Mouse (Mus musculus): ENCODE measurements around the gene Zfp1. TPM values are rescaled to one million over a fixed set of nuclear protein-coding genes. Genes with fewer than 3 reads are reported as not detected.

Zfp1 gene
- polyA plus RNA-seq (2014; fragmentation: Nextera tagmentation; extraction: Ambion mirVana), result 24.5 and 25.1 TPM in 2 replicates

DNA sequence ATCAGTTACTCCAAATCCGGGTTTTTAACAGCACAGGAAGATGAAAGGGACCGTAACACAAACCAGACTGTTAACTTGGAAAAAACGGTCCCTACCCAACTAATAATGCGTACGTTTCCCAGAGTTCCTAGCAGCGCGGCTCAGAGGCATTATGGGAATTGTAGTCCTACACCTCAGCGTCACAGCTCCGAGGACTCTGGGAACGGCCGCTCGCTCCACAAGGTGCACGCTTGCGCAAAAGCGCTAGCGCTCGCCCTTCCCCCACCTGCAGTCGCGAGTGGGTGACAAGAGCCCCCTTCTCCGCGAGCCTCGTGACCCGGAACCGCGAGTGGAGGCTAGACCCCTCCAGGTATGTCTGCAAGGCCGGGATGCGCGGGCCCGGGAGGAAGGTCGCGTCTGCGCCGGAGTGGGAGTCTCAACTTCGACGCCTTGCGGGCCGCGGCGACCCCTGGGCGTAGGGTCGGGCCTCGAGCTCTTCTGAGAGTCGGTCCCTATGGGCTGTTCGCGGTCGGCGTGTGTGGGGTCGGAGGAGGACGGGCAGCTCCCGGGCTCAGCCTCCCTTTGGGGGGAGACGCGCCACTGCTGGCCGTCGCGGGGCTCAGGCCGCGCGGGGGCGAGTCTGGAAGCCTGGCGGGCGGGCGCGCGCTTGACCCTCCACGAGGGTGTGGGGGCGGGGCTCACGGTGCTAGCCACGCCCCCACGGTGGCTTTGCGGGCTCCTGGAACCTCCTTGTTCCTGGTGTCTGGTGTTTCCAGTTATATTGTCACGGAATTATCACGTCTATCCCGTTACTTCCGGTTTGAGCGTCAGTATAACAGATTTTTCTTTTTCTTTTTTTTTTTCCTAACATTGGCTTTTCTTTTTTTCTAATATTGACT lies at the start of gene Zfp1:
Gene Zfp1, plus strand, starts transcription at position 138 of the 878 bp plus-strand sequence.
- peak; percentile 99 for ATAC-seq (ENCODE audit: low FRiP score)
- Histone ChIP-seq H3K4me1 (replicated peaks; ENCODE audit: control insufficient read depth, insufficient read depth, low read length) (0 out of 2 replicates have a peak, but pooled peaks cover 2% of the 10 kb centered on the region), H3K27ac (ENCODE audit: low read depth, low read length) (peak within 1 kb of the TSS; percentile 89), H3K4me3 (ENCODE audit: low read depth, low read length) (peak within 1 kb of the TSS; percentile 79), H3K4me2 (replicated peaks; ENCODE audit: low read depth, low read length) (peak within 1 kb of the TSS; percentile 49), H3K36me3 (ENCODE audit: control insufficient read depth, insufficient read depth, low read length) (no peaks in the 10 kb centered on the region), H3K9ac (ENCODE audit: low read depth, low read length) (peak within 1 kb of the TSS; percentile 92), H3K9me3 (ENCODE audit: control insufficient read depth, low read length) (no peaks in the 10 kb centered on the region), H3K27me3 (ENCODE audit: control insufficient read depth, insufficient read depth, low read length) (no peaks in the 10 kb centered on the region)
- under 1% methylated on average over 70 of the region's 75 CpGs for WGBS
- DNase-seq (ENCODE audit: low spot score), result peak; percentile 95

DNA sequence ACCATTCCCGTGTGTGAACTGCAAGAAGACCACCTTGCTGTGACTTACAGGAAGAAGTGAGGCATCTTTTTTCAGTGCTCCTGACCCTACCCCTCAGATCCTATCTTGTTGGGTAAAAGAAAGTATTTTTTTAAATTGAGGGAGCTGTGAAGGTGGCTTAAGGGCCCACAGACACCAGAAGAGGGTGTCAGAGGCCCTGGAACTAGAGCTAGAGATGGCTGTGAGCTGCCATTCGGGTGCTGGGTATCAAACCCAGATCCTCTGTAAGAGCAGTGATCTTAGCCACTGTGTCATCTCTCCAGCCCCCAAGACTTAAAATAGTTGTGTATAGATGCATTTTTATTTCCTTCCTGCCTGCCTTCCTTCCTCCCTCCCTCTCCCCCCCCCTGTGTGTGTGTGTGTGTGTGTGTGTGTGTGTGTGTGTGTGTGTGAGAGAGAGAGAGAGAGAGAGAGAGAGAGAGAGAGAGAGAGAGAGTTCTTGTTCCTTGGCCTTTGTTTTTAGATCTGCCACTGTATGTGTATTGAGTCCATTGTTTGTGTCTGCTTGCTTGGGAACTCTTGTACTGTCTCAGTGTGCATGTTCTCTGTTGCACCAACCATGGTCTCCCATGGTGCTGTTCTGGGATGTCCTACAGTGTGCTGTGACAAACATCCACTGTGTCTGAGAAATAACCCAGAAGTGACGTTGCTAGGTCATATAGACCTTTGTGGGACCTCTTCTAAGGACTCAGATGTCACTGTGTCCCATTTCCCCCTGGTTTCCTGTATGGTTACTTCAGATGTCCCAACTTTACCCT lies 49.0 kb upstream of the Zfp1 start:
- H3K4me3 ChIP-seq (ENCODE audit: low read depth, low read length), result no peak overlapping the region
- no peak overlapping the region for H3K9ac ChIP-seq (ENCODE audit: low read depth, low read length)
- no peak for ATAC-seq (ENCODE audit: low FRiP score)
- H3K27me3 ChIP-seq (ENCODE audit: control insufficient read depth, insufficient read depth, low read length), result no peaks in the 10 kb centered on the region
- no peaks in the 10 kb centered on the region for H3K4me1 ChIP-seq (replicated peaks; ENCODE audit: control insufficient read depth, insufficient read depth, low read length)
- 86% methylated on average over 3 of the region's 3 CpGs for WGBS
- no peaks in the 10 kb centered on the region for H3K9me3 ChIP-seq (ENCODE audit: control insufficient read depth, low read length)
- no peak overlapping the region for H3K4me2 ChIP-seq (replicated peaks; ENCODE audit: low read depth, low read length)
- no peak for DNase-seq (ENCODE audit: low spot score)
- H3K36me3 ChIP-seq (ENCODE audit: control insufficient read depth, insufficient read depth, low read length), result no peaks in the 10 kb centered on the region
- H3K27ac ChIP-seq (ENCODE audit: low read depth, low read length), result no peak overlapping the region

DNA sequence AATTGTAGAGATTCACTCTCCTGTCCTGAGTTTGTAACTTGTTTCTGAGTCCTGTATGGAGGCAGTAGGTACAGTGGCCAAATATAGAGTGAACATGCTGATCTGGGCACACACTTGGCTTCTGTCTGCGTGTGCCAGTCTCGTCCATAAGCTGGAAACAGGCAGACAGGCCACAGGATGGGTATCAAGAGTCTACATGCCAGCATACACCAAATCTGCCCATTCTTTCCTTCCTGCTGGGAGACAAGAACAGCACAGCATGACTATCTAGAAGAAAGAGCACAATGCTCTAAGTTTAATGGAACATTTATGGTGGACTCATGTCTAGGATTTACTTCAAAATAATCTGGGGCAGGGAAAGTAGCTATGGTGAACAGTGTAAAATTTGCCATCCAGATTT lies 48.2 kb upstream of the Zfp1 start:
- no peak overlapping the region for H3K27ac ChIP-seq (ENCODE audit: low read depth, low read length)
- H3K27me3 ChIP-seq (ENCODE audit: control insufficient read depth, insufficient read depth, low read length), result no peaks in the 10 kb centered on the region
- ATAC-seq (ENCODE audit: low FRiP score) (no peak), DNase-seq (ENCODE audit: low spot score) (no peak)
- no peak overlapping the region for H3K4me3 ChIP-seq (ENCODE audit: low read depth, low read length)
- WGBS, result 91% methylated on average over 2 of the region's 2 CpGs
- no peak overlapping the region for H3K4me2 ChIP-seq (replicated peaks; ENCODE audit: low read depth, low read length)
- no peaks in the 10 kb centered on the region for H3K36me3 ChIP-seq (ENCODE audit: control insufficient read depth, insufficient read depth, low read length)
- H3K4me1 ChIP-seq (replicated peaks; ENCODE audit: control insufficient read depth, insufficient read depth, low read length), result no peaks in the 10 kb centered on the region
- H3K9me3 ChIP-seq (ENCODE audit: control insufficient read depth, low read length), result no peaks in the 10 kb centered on the region
- no peak overlapping the region for H3K9ac ChIP-seq (ENCODE audit: low read depth, low read length)

DNA sequence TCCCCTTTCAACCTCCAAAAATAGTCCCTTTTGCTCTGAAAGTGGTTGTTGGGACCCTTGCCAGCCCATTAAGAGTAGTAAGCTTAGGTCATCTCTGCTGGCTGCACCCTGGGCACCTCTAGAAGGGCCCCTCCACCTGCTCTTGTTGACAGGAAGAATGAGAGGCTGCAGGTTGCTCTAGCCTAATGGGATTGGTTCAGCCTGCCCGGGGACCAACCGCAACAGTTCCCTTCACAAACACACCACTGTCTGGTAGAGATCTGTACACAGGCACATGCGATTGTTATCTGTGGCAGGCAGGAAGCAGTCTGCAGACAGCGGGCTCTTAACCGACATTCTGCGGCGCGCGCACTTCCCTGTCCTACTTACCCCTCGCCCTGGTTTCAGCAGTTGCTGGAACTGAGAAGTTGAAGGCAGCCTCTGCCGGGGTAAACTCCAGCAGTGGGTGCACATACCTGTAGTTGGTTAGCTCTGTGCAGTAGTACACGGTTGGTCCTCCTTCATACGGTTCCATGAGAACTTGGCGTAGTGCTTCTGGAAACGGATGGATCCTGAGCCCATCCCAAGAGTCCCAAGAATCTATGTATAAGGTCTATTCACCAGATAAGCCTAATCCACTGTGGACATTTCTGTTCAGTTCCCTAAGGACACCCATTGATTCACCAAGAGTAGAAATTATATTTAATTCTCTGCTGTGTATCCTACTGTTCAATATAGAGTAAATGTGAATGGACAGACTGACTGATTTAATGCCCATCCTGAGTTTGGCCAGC lies 47.3 kb upstream of the Zfp1 start:
- 91% methylated on average over 15 of the region's 15 CpGs for WGBS
- Histone ChIP-seq H3K27me3 (ENCODE audit: control insufficient read depth, insufficient read depth, low read length) (no peaks in the 10 kb centered on the region), H3K9me3 (ENCODE audit: control insufficient read depth, low read length) (no peaks in the 10 kb centered on the region), H3K27ac (ENCODE audit: low read depth, low read length) (no peak overlapping the region), H3K9ac (ENCODE audit: low read depth, low read length) (no peak overlapping the region), H3K4me2 (replicated peaks; ENCODE audit: low read depth, low read length) (no peak overlapping the region), H3K36me3 (ENCODE audit: control insufficient read depth, insufficient read depth, low read length) (no peaks in the 10 kb centered on the region), H3K4me1 (replicated peaks; ENCODE audit: control insufficient read depth, insufficient read depth, low read length) (no peaks in the 10 kb centered on the region), H3K4me3 (ENCODE audit: low read depth, low read length) (no peak overlapping the region)
- DNase-seq (ENCODE audit: low spot score) (no peak), ATAC-seq (ENCODE audit: low FRiP score) (no peak)

DNA sequence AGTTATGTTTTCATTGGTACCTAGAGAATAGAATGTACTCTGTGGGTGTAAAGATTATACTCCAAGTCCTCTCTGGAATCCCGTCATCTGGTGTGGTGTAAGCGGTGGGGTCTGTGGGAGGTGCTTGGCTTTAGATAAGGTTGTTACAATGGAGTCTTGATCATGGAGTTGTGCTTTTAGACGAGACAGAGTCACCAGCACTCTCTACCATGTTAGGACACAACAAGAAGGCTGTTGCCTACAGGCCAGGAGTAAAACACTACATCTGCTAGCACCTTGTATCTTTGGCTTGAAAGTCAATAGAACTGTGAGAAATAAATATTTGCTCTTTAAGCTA lies 46.7 kb upstream of the Zfp1 start:
- no peak for ATAC-seq (ENCODE audit: low FRiP score)
- Histone ChIP-seq H3K27ac (ENCODE audit: low read depth, low read length) (no peak overlapping the region), H3K36me3 (ENCODE audit: control insufficient read depth, insufficient read depth, low read length) (no peaks in the 10 kb centered on the region), H3K9me3 (ENCODE audit: control insufficient read depth, low read length) (no peaks in the 10 kb centered on the region), H3K9ac (ENCODE audit: low read depth, low read length) (no peak overlapping the region), H3K27me3 (ENCODE audit: control insufficient read depth, insufficient read depth, low read length) (no peaks in the 10 kb centered on the region), H3K4me2 (replicated peaks; ENCODE audit: low read depth, low read length) (no peak overlapping the region), H3K4me1 (replicated peaks; ENCODE audit: control insufficient read depth, insufficient read depth, low read length) (no peaks in the 10 kb centered on the region), H3K4me3 (ENCODE audit: low read depth, low read length) (no peak overlapping the region)
- no peak for DNase-seq (ENCODE audit: low spot score)
- WGBS, result 69% methylated on average over 3 of the region's 3 CpGs

DNA sequence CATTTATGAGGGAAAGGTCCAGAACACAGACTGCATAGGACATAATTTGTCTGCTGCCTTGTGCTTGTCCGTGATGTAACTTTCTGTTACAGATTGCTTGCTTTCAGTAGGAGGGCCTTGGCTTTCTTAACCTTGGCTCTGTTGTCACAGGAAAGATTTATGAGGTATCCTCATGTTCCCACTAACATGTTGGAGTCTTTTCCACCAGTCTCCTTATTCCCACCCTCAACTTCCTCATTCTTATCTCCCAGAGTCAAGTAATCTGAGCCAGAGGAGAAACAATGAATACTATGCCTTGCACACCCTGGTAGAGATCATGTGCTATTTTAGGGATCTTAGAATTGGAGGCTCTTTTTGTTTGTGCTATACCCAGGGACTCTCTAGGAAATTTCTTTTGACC lies 45.9 kb upstream of the Zfp1 start:
- Histone ChIP-seq H3K27me3 (ENCODE audit: control insufficient read depth, insufficient read depth, low read length) (no peaks in the 10 kb centered on the region), H3K4me3 (ENCODE audit: low read depth, low read length) (no peak overlapping the region), H3K36me3 (ENCODE audit: control insufficient read depth, insufficient read depth, low read length) (no peaks in the 10 kb centered on the region), H3K9ac (ENCODE audit: low read depth, low read length) (no peak overlapping the region), H3K9me3 (ENCODE audit: control insufficient read depth, low read length) (no peaks in the 10 kb centered on the region), H3K27ac (ENCODE audit: low read depth, low read length) (no peak overlapping the region), H3K4me2 (replicated peaks; ENCODE audit: low read depth, low read length) (no peak overlapping the region), H3K4me1 (replicated peaks; ENCODE audit: control insufficient read depth, insufficient read depth, low read length) (no peaks in the 10 kb centered on the region)
- DNase-seq (ENCODE audit: low spot score) (no peak), ATAC-seq (ENCODE audit: low FRiP score) (no peak)
- WGBS, result 47% methylated on average over 1 of the region's 1 CpGs

DNA sequence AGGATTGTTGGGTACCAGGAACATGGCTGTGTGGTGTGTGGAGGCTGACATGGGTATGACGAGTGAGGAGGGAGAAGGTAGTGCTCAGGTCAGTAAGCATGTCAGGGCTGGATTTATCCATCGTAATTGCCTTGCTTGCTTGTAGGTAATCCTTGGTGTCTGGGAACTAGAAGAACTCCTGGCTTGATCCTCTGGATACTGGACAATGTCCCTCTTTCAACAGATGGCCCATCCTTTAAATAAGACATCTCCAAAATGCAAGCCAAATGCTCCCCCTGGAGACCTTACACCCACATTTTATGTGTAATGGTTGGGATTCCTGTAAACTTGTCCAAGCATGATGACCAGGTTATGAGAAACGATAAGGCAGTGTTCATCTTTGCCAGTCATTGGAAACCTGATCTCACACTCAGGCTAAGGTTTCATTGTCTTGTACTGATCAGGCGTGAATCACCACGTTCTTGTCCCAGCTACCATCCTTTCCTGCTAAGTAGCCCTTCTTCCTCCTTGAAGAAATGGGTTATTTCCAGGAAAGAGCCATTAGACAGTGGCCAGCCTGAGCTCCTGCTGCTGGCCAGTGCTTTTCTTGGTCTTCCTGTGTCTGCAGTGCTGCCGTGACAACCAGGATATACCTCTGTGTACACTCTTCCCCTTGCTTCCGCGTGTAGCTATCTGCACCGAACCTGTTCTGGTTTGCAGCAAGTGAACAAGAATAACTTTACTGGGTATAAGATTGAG lies 43.3 kb upstream of the Zfp1 start:
- H3K9me3 ChIP-seq (ENCODE audit: control insufficient read depth, low read length), result no peaks in the 10 kb centered on the region
- H3K9ac ChIP-seq (ENCODE audit: low read depth, low read length), result no peak overlapping the region
- no peak for DNase-seq (ENCODE audit: low spot score)
- H3K36me3 ChIP-seq (ENCODE audit: control insufficient read depth, insufficient read depth, low read length), result no peaks in the 10 kb centered on the region
- no peak overlapping the region for H3K4me3 ChIP-seq (ENCODE audit: low read depth, low read length)
- 80% methylated on average over 9 of the region's 9 CpGs for WGBS
- no peak overlapping the region for H3K4me2 ChIP-seq (replicated peaks; ENCODE audit: low read depth, low read length)
- H3K27me3 ChIP-seq (ENCODE audit: control insufficient read depth, insufficient read depth, low read length), result no peaks in the 10 kb centered on the region
- no peak for ATAC-seq (ENCODE audit: low FRiP score)
- no peak overlapping the region for H3K27ac ChIP-seq (ENCODE audit: low read depth, low read length)
- H3K4me1 ChIP-seq (replicated peaks; ENCODE audit: control insufficient read depth, insufficient read depth, low read length), result no peaks in the 10 kb centered on the region

DNA sequence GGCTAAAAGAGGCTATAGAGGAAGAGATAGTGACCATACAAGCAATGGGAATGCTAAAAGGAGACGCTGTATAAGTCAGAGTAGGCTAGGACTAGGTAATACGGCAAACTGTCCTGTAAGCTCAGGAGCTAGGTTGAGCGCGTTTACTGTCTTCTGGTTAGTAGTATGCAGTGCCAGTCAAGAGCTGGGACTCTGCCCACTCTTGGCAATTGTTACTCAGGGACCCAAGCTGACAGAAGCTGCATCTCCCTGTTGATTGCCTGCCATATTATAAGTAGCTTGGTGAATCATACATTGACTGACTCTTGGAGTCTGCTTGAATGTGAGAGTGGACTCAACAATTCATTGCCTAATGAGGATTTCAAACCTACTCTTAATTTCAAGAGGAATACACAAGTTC lies 41.2 kb upstream of the Zfp1 start:
- no peak overlapping the region for H3K27ac ChIP-seq (ENCODE audit: low read depth, low read length)
- no peak for DNase-seq (ENCODE audit: low spot score)
- H3K27me3 ChIP-seq (ENCODE audit: control insufficient read depth, insufficient read depth, low read length), result no peaks in the 10 kb centered on the region
- no peaks in the 10 kb centered on the region for H3K9me3 ChIP-seq (ENCODE audit: control insufficient read depth, low read length)
- H3K4me3 ChIP-seq (ENCODE audit: low read depth, low read length), result no peak overlapping the region
- H3K36me3 ChIP-seq (ENCODE audit: control insufficient read depth, insufficient read depth, low read length), result no peaks in the 10 kb centered on the region
- over 99% methylated on average over 4 of the region's 4 CpGs for WGBS
- H3K9ac ChIP-seq (ENCODE audit: low read depth, low read length), result no peak overlapping the region
- no peak overlapping the region for H3K4me2 ChIP-seq (replicated peaks; ENCODE audit: low read depth, low read length)
- no peak for ATAC-seq (ENCODE audit: low FRiP score)
- no peaks in the 10 kb centered on the region for H3K4me1 ChIP-seq (replicated peaks; ENCODE audit: control insufficient read depth, insufficient read depth, low read length)

Measured in hindbrain, embryonic 11.5 days (tissue).